Comparison of ENCODE assay signal across 9 mouse cellular contexts in genomic region chr3:65927685-65928084, GRCm38 (mm10). TPM values are rescaled to one million over a fixed set of nuclear protein-coding genes. Genes with fewer than 3 reads are reported as not detected.
DNase-seq lines count a peak whose midpoint lies in the region; ATAC-seq lines count a peak whose summit lies in the region.
"Had no signal": no experiment of that assay in that cellular context is flagged by ENCODE, and none has a peak within 500 bp of the region (broad histone marks: within the 10 kb centered on the region; RNA-seq: fewer than 3 reads in every experiment).

No protein-coding gene starts in this region.

- H3K9me3 ChIP-seq in hindbrain, embryonic 10.5 days, result no peaks in the 10 kb centered on the region
- no peaks in the 10 kb centered on the region for H3K9me3 ChIP-seq in hindbrain, embryonic 11.5 days (ENCODE audit: control insufficient read depth, low read length)
- H3K9me3 ChIP-seq: embryonic facial prominence, embryonic 12.5 days had no signal

- H3K27me3 ChIP-seq in hindbrain, embryonic 10.5 days (ENCODE audit: insufficient read depth, poor library complexity, severe bottlenecking), result no peaks in the 10 kb centered on the region; the same call in 1 of the 2 replicates
- H3K27me3 ChIP-seq in hindbrain, embryonic 11.5 days (ENCODE audit: control insufficient read depth, insufficient read depth, low read length), result peaks cover 2% of the 10 kb centered on the region; the same call in 1 of the 2 replicates
- H3K27me3 ChIP-seq: embryonic facial prominence, embryonic 12.5 days had no signal

- no peak overlapping the region for H3K4me2 ChIP-seq in hindbrain, embryonic 11.5 days (replicated peaks; ENCODE audit: low read depth, low read length)
- H3K4me2 ChIP-seq: embryonic facial prominence, embryonic 12.5 days had no signal

- H3K36me3 ChIP-seq in hindbrain, embryonic 10.5 days, result no peaks in the 10 kb centered on the region
- no peaks in the 10 kb centered on the region for H3K36me3 ChIP-seq in hindbrain, embryonic 11.5 days (ENCODE audit: control insufficient read depth, insufficient read depth, low read length)
- H3K36me3 ChIP-seq: embryonic facial prominence, embryonic 12.5 days had no signal

- peaks cover 33% of the 10 kb centered on the region for H3K4me1 ChIP-seq in hindbrain, embryonic 10.5 days (replicated peaks)
- no peaks in the 10 kb centered on the region; the same call in 1 of the 2 replicates for H3K4me1 ChIP-seq in hindbrain, embryonic 11.5 days (replicated peaks; ENCODE audit: control insufficient read depth, insufficient read depth, low read length)

- ATAC-seq in hindbrain, embryonic 11.5 days (ENCODE audit: low FRiP score), result no peak
- no peak for ATAC-seq in monocyte, adult 5-6 weeks (replicated peaks; ENCODE audit: insufficient number of reproducible peaks, low FRiP score, low TSS enrichment, poor library complexity, severe bottlenecking)

- no peak overlapping the region for H3K9ac ChIP-seq in hindbrain, embryonic 11.5 days (ENCODE audit: low read depth, low read length)
- H3K9ac ChIP-seq: embryonic facial prominence, embryonic 12.5 days had no signal

- peak overlapping the region; percentile 79 for H3K27ac ChIP-seq in hindbrain, embryonic 10.5 days
- no peak overlapping the region for H3K27ac ChIP-seq in hindbrain, embryonic 11.5 days (ENCODE audit: low read depth, low read length)
- H3K27ac ChIP-seq: embryonic facial prominence, embryonic 12.5 days had no signal

- WGBS in hindbrain, embryonic 10.5 days, result 63% methylated on average over 7 of the region's 7 CpGs
- 62% methylated on average over 7 of the region's 7 CpGs for WGBS in hindbrain, embryonic 11.5 days

- no peak overlapping the region for H3K4me3 ChIP-seq in hindbrain, embryonic 10.5 days
- no peak overlapping the region for H3K4me3 ChIP-seq in hindbrain, embryonic 11.5 days (ENCODE audit: low read depth, low read length)
- H3K4me3 ChIP-seq: embryonic facial prominence, embryonic 12.5 days had no signal

- peak; percentile 25 for DNase-seq in hindbrain, embryonic 10.5 days (ENCODE audit: low spot score)
- DNase-seq in hindbrain, embryonic 11.5 days (ENCODE audit: low spot score), result no peak
- DNase-seq in adrenal gland, adult (ENCODE audit: inconsistent age in 2 of 2, low spot score in 1 of 2), result peak; percentile 73 to 86
- peak; percentile 89 for DNase-seq in fibroblast of lung, adult 2 months (ENCODE audit: low read depth)
- peak; percentile 74 for DNase-seq in heart, postnatal 4 days
- DNase-seq in lung, postnatal 25 days (ENCODE audit: low spot score), result peak; percentile 71
- no peak for DNase-seq in thymus, postnatal 36 days

RNA-seq across cellular contexts. Expression of gene Ccnl1, which starts 30.4 kb away (rescaled TPM):
- polyA plus RNA-seq in hindbrain, embryonic 10.5 days (2016; fragmentation: Nextera tagmentation; extraction: Ambion mirVana), result 84.6 and 104 TPM in 2 replicates
- polyA plus RNA-seq in hindbrain, embryonic 11.5 days (2014; fragmentation: Nextera tagmentation; extraction: Ambion mirVana), result 121 and 124 TPM in 2 replicates
- total RNA-seq in heart, postnatal 4 days (2021), result 10 to 100 TPM; 43.3 to 49.6 TPM
- total RNA-seq in monocyte, adult 5-6 weeks (2017), result 637 to 1,006 TPM (median 735 TPM) in 3 replicates

Comparison
In these comparisons a context has a peak if more than half of its experiments do, and no peak if none do; other contexts are left out.
1. DNase-seq: peak in hindbrain, embryonic 10.5 days (single experiment), adrenal gland, adult (2 of 2), fibroblast of lung, adult 2 months (single experiment), heart, postnatal 4 days (single experiment) and lung, postnatal 25 days (single experiment); none in hindbrain, embryonic 11.5 days (single experiment) and thymus, postnatal 36 days (0 of 2).
2. RNA of gene Ccnl1, which starts 30.4 kb away (total RNA-seq): 637 to 1,006 TPM in monocyte, adult 5-6 weeks; 43.3 to 49.6 TPM in heart, postnatal 4 days; every median in the first group is over 10 times any median in the second.